Mouse (Mus musculus): ENCODE data around the gene Ccdc88c. TPM values are rescaled to one million over a fixed set of nuclear protein-coding genes. Genes with fewer than 3 reads are reported as not detected.

Gene Ccdc88c
- polyA plus RNA-seq, 1 experiment from 2014 or later, result 8.4 TPM

GRCm38 (mm10) chr12:100862856-100863446 is 165.9 kb downstream of the Ccdc88c start:
- 79% methylated on average over 3 of the region's 3 CpGs for WGBS (ENCODE audit: insufficient replicate concordance)
- no peaks in the 10 kb centered on the region for H3K9me3 ChIP-seq (replicated peaks)
- no peaks in the 10 kb centered on the region for H3K4me1 ChIP-seq
- no peak overlapping the region for H3K9ac ChIP-seq
- no peaks in the 10 kb centered on the region for H3K36me3 ChIP-seq
- H3K27ac ChIP-seq, result no peak overlapping the region
- H3K27me3 ChIP-seq (replicated peaks), result no peaks in the 10 kb centered on the region
- no peak overlapping the region for H3K4me3 ChIP-seq
- no peak overlapping the region for H3K4me2 ChIP-seq
- no peak for ATAC-seq

- H3K36me3 ChIP-seq, result no peaks in the 10 kb centered on the region
- H3K27me3 ChIP-seq (replicated peaks), result no peaks in the 10 kb centered on the region
- no peak overlapping the region for H3K4me3 ChIP-seq
- no peak for ATAC-seq
- H3K4me1 ChIP-seq, result no peaks in the 10 kb centered on the region
- H3K9me3 ChIP-seq (replicated peaks), result no peaks in the 10 kb centered on the region
- no peak overlapping the region for H3K27ac ChIP-seq
- H3K9ac ChIP-seq, result no peak overlapping the region
- H3K4me2 ChIP-seq, result no peak overlapping the region
- WGBS (ENCODE audit: insufficient replicate concordance), result 40% methylated on average over 3 of the region's 3 CpGs
Observed at GRCm38 (mm10) chr12:100862272-100862671, 166.6 kb downstream of the Ccdc88c start.

MicroRNA genes within 50 kb of the gene (microRNA counts, 519-probe panel; counts per million panel counts)
- microRNA mmu-miR-1190, result 582 counts per million, percentile 70 among the panel's probes with 10 or more counts

Small RNAs within 50 kb of the gene (microRNA-seq; reads per million reads assigned to microRNA genes)
- gene Mir1190, result not detected

Other genes starting within 250 kb of the Ccdc88c start
- 0.64 and 0.90 TPM in 2 replicates for gene Dglucy, start 250.0 kb downstream of the Ccdc88c start, polyA plus RNA-seq (2016; fragmentation: Nextera tagmentation; extraction: Ambion mirVana)
- gene Gpr68, start 120.9 kb downstream of the Ccdc88c start, polyA plus RNA-seq (2016; fragmentation: Nextera tagmentation; extraction: Ambion mirVana), result 0.04 TPM in 1 of 2 replicates, not detected in the other
- gene Ppp4r3a, start 54.6 kb upstream of the Ccdc88c start, polyA plus RNA-seq (2016; fragmentation: Nextera tagmentation; extraction: Ambion mirVana), result 50.1 TPM in 2 replicates

All from liver, embryonic 12.5 days (tissue).